Mouse (Mus musculus) myocyte (in vitro differentiated cells): Measurements from ENCODE around the gene Ttyh3.

ENCODE experiments used
- CEBPB ChIP-seq: IDR thresholded peaks from 2 replicates; pipeline ENCODE4 v1.6.1; 2011; ENCODE audit warnings: mild to moderate bottlenecking, moderate library complexity; ENCODE audit not compliant: poor library complexity, insufficient read depth, severe bottlenecking
- MAX ChIP-seq: IDR thresholded peaks from one replicate; pipeline ENCODE4 v1.6.1; 2011; ENCODE audit warnings: low read depth, mild to moderate bottlenecking, control low read depth
- MYOD1 ChIP-seq, 3 experiments: IDR thresholded peaks; one replicate each; pipeline ENCODE4 v1.6.1; 2011; ENCODE audit warnings: control low read depth in 2 of 3, low read depth in 2 of 3, mild to moderate bottlenecking in 2 of 3, moderate library complexity in 1 of 3; ENCODE audit not compliant: insufficient read length in 2 of 3, control insufficient read depth in 1 of 3
- MYOG ChIP-seq, 3 experiments: IDR thresholded peaks; one replicate each; pipeline ENCODE4 v1.6.1; 2011; ENCODE audit warnings: control low read depth in 2 of 3, low read depth in 2 of 3, mild to moderate bottlenecking in 2 of 3; ENCODE audit not compliant: insufficient read length in 2 of 3, control insufficient read depth in 1 of 3, insufficient read depth in 1 of 3
- POLR2A ChIP-seq: IDR thresholded peaks from one replicate; pipeline ENCODE4 v1.6.1; 2011; ENCODE audit warnings: low read depth, mild to moderate bottlenecking, control low read depth, moderate library complexity; ENCODE audit not compliant: insufficient read length
- POLR2AphosphoS2 ChIP-seq: IDR thresholded peaks from one replicate; pipeline ENCODE4 v1.6.1; 2011; ENCODE audit warnings: low read depth, control low read depth; ENCODE audit not compliant: insufficient read length
- USF1 ChIP-seq: IDR thresholded peaks from one replicate; pipeline ENCODE4 v1.6.1; 2011; ENCODE audit warnings: low read depth, mild to moderate bottlenecking, control low read depth, moderate library complexity

DNA sequence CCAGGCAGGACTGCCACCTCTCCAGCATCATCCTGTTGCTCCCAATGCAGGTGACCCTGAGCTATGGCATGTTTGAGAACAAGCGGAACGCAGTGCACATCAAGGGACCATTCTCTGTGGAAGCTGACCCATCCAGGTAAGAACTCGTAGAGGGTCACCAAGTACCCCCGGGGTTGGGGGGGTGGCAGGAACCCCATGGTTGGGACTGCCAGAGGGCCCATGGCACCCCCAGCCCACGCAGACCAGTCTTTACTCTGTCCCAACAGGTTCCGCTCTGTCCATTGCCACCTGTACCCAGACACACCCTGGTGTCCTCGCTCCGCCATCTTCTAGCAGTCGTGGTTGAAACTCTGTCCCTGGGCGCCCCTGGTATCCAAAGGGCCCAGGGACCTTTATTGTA is 34.7 kb downstream of the Ttyh3 start:
- TF ChIP-seq POLR2A = no peak
- TF ChIP-seq MYOG (IDR thresholded peaks at IDR 0.05; ENCODE audit: control insufficient read depth in 1 of 3, insufficient read depth in 1 of 3, insufficient read length in 2 of 3, low read depth in 2 of 3) = no peak
- no peak for TF ChIP-seq MAX
- no peak for TF ChIP-seq CEBPB
- no peak for TF ChIP-seq USF1
- no peak for TF ChIP-seq MYOD1 (IDR thresholded peaks at IDR 0.05; ENCODE audit: control insufficient read depth in 1 of 3, insufficient read length in 2 of 3, low read depth in 2 of 3)
- no peak for TF ChIP-seq POLR2AphosphoS2
